Mouse (Mus musculus) G1E (cell line): ENCODE measurements around the gene Prrc2b.

Experiments used
- CTCF ChIP-seq: IDR thresholded peaks from 2 replicates; pipeline ENCODE4 v1.5.1; 2012; ENCODE audit warnings: low read depth, low read length, inconsistent platforms, mixed read lengths
- TAL1 ChIP-seq: conservative IDR thresholded peaks from 2 replicates; pipeline ENCODE4 v1.6.1; 2012; ENCODE audit warnings: low read depth, low read length, inconsistent platforms, mixed read lengths

- TF ChIP-seq CTCF = no peak
- no peak for TF ChIP-seq TAL1
These were observed 18.3 kb upstream of the Prrc2b start for GRCm38 (mm10) chr2:32132567-32132992.
